Mouse (Mus musculus) neural tube, embryonic 15.5 days (tissue): Measurements from ENCODE around the gene Slc12a4. TPM values are rescaled to one million over a fixed set of nuclear protein-coding genes. Genes with fewer than 3 reads are reported as not detected.
"Not testable (repeated sequence)": the region's sequence is repeated elsewhere in the genome, so short reads cannot be mapped to it uniquely, and the experiment has no call there.

Source experiments
- ATAC-seq: fragments of 200-750 bp; cut with Nextera tagmentation; 2 replicates; pipeline ENCODE4 v1.8.0; 2017; ENCODE audit warnings: mild to moderate bottlenecking, moderate TSS enrichment, moderate library complexity; ENCODE audit not compliant: low FRiP score
- H3K27ac ChIP-seq: fragments of 300-500 bp; sonication (generic); replicated peaks from 2 replicates; pipeline ENCODE4 v1.5.1; 2015; ENCODE audit warnings: mild to moderate bottlenecking, inconsistent platforms
- H3K27me3 ChIP-seq: fragments of 300-500 bp; sonication (generic); replicated peaks from 2 replicates; pipeline ENCODE4 v1.6.1; 2015; ENCODE audit warnings: inconsistent platforms
- H3K36me3 ChIP-seq: fragments of 300-500 bp; sonication (generic); 2 replicates; pipeline ENCODE4 v1.6.1; 2015; ENCODE audit warnings: inconsistent platforms
- H3K4me1 ChIP-seq: fragments of 300-500 bp; sonication (generic); 2 replicates; pipeline ENCODE4 v1.6.1; 2015; ENCODE audit warnings: inconsistent platforms
- H3K4me2 ChIP-seq: fragments of 300-500 bp; sonication (generic); 2 replicates; pipeline ENCODE4 v1.6.1; 2015; ENCODE audit warnings: inconsistent platforms, mild to moderate bottlenecking, moderate library complexity
- H3K4me3 ChIP-seq: fragments of 300-500 bp; sonication (generic); replicated peaks from 2 replicates; pipeline ENCODE4 v1.5.1; 2015; ENCODE audit warnings: mild to moderate bottlenecking, inconsistent platforms
- H3K9ac ChIP-seq: fragments of 300-500 bp; sonication (generic); replicated peaks from 2 replicates; pipeline ENCODE4 v1.6.1; 2015; ENCODE audit warnings: mild to moderate bottlenecking, inconsistent platforms
- H3K9me3 ChIP-seq: fragments of 300-500 bp; sonication (generic); replicated peaks from 2 replicates; pipeline ENCODE4 v1.6.1; 2016; ENCODE audit warnings: inconsistent platforms
- WGBS: fragments of 180-500 bp; shearing (Covaris S2); methylation state at CpG from one replicate; pipeline ENCODE4 v1.1.7; 2015; ENCODE audit warnings: mixed read lengths; 5-methylcytosine and 5-hydroxymethylcytosine counted together
- polyA plus RNA-seq: library from polyadenylated mRNA; unstranded; fragments of >200 nt; fragmentation: Nextera tagmentation; extraction: Ambion mirVana; gene quantifications from 2 replicates; pipeline ENCODE4 v1.2.1, GENCODE M21; 2015

Gene Slc12a4
- polyA plus RNA-seq, result 10.8 and 14.1 TPM in 2 replicates

GRCm38 (mm10) chr8:105965905-105966341, at the start of gene Slc12a4:
Slc12a4 (minus strand) TSS chr8:105966097.
- under 1% methylated on average over 44 of the region's 47 CpGs for WGBS
- peak within 1 kb of the TSS; percentile 58; the same call in 1 of the 2 replicates for H3K27ac ChIP-seq

GRCm38 (mm10) chr8:106012203-106012602, 46.3 kb upstream of the Slc12a4 start:
- not testable (repeated sequence) for H3K27ac ChIP-seq, H3K9ac ChIP-seq, H3K27me3 ChIP-seq, ATAC-seq, H3K9me3 ChIP-seq
- WGBS, result 84% methylated on average over 8 of the region's 8 CpGs
- peak overlapping the region; percentile 96 for H3K4me3 ChIP-seq
- peaks cover 24% of the 10 kb centered on the region for H3K4me1 ChIP-seq
- H3K4me2 ChIP-seq, result peak overlapping the region; percentile 99
- H3K36me3 ChIP-seq, result peaks cover 14% of the 10 kb centered on the region

More at GRCm38 (mm10) chr8:105965905-105966341, at the start of gene Slc12a4:
- ATAC-seq, result peak; percentile 47
- peaks cover 21% of the 10 kb centered on the region for H3K4me1 ChIP-seq
- H3K9ac ChIP-seq, result peak within 1 kb of the TSS; percentile 36
- peak within 1 kb of the TSS; percentile 44 for H3K4me3 ChIP-seq
- H3K4me2 ChIP-seq, result peak within 1 kb of the TSS; percentile 57
- no peaks in the 10 kb centered on the region for H3K9me3 ChIP-seq
- no peaks in the 10 kb centered on the region for H3K36me3 ChIP-seq
- peaks cover 37% of the 10 kb centered on the region for H3K27me3 ChIP-seq

- ATAC-seq, result no peak; the same call in 1 of the 2 replicates
- peak within 1 kb of the TSS; percentile 87 for H3K27ac ChIP-seq
- peak within 1 kb of the TSS; percentile 96 for H3K4me3 ChIP-seq
- peaks cover 10% of the 10 kb centered on the region for H3K36me3 ChIP-seq
- H3K27me3 ChIP-seq, result no peaks in the 10 kb centered on the region
- peak within 1 kb of the TSS; percentile 91 for H3K9ac ChIP-seq
- no peaks in the 10 kb centered on the region for H3K9me3 ChIP-seq
- peak within 1 kb of the TSS; percentile 99 for H3K4me2 ChIP-seq
- peaks cover 24% of the 10 kb centered on the region for H3K4me1 ChIP-seq
- WGBS, result 2% methylated on average over 6 of the region's 6 CpGs
Measured at GRCm38 (mm10) chr8:106011643-106011986, 45.7 kb upstream of the Slc12a4 start, which contains the start of gene Ddx28. Ddx28 (minus strand) TSS chr8:106011882.

- ATAC-seq, result peak; percentile 95
- under 1% methylated on average over 73 of the region's 74 CpGs for WGBS
- Histone ChIP-seq H3K4me2 (peak overlapping the region; percentile 99), H3K27me3 (no peaks in the 10 kb centered on the region), H3K9ac (peak overlapping the region; percentile 91), H3K36me3 (peaks cover 5% of the 10 kb centered on the region), H3K27ac (peak overlapping the region; percentile 87), H3K9me3 (no peaks in the 10 kb centered on the region), H3K4me3 (peak overlapping the region; percentile 96), H3K4me1 (peaks cover 24% of the 10 kb centered on the region)
Measured at GRCm38 (mm10) chr8:106010748-106011642, 45.1 kb upstream of the Slc12a4 start.

GRCm38 (mm10) chr8:106007891-106008290, 42.0 kb upstream of the Slc12a4 start:
- not testable (repeated sequence) for H3K9me3 ChIP-seq, H3K4me2 ChIP-seq, ATAC-seq, H3K9ac ChIP-seq, H3K36me3 ChIP-seq, H3K27ac ChIP-seq, H3K27me3 ChIP-seq, H3K4me3 ChIP-seq
- 67% methylated on average over 3 of the region's 3 CpGs for WGBS
- H3K4me1 ChIP-seq, result peaks cover 24% of the 10 kb centered on the region

- WGBS, result 86% methylated on average over 3 of the region's 3 CpGs
- H3K36me3 ChIP-seq, result no peaks in the 10 kb centered on the region
- H3K9me3 ChIP-seq, result no peaks in the 10 kb centered on the region
- no peak overlapping the region for H3K4me3 ChIP-seq
- no peak overlapping the region for H3K4me2 ChIP-seq
- no peak overlapping the region for H3K9ac ChIP-seq
- no peaks in the 10 kb centered on the region for H3K27me3 ChIP-seq
- no peak overlapping the region for H3K27ac ChIP-seq
- H3K4me1 ChIP-seq, result peaks cover 23% of the 10 kb centered on the region
- no peak for ATAC-seq
Measured at GRCm38 (mm10) chr8:106007135-106007534, 41.2 kb upstream of the Slc12a4 start.

GRCm38 (mm10) chr8:106006413-106006812, 40.5 kb upstream of the Slc12a4 start:
- 89% methylated on average over 4 of the region's 4 CpGs for WGBS
- H3K4me1 ChIP-seq, result peaks cover 17% of the 10 kb centered on the region
- H3K9me3 ChIP-seq, result no peaks in the 10 kb centered on the region
- no peak for ATAC-seq
- no peaks in the 10 kb centered on the region for H3K27me3 ChIP-seq
- H3K9ac ChIP-seq, result no peak overlapping the region
- H3K27ac ChIP-seq, result no peak overlapping the region
- no peak overlapping the region for H3K4me2 ChIP-seq
- H3K36me3 ChIP-seq, result no peaks in the 10 kb centered on the region
- H3K4me3 ChIP-seq, result no peak overlapping the region

- no peak within 1 kb of the TSS for H3K9ac ChIP-seq
- whole genome bisulfite sequencing, result 81% methylated on average over 4 of the region's 4 CpGs
- peaks cover 17% of the 10 kb centered on the region for H3K4me1 ChIP-seq
- no peak within 1 kb of the TSS for H3K27ac ChIP-seq
- no peaks in the 10 kb centered on the region for H3K9me3 ChIP-seq
- no peaks in the 10 kb centered on the region for H3K27me3 ChIP-seq
- no peak for ATAC-seq
- no peaks in the 10 kb centered on the region for H3K36me3 ChIP-seq
- H3K4me3 ChIP-seq, result no peak within 1 kb of the TSS
- H3K4me2 ChIP-seq, result no peak within 1 kb of the TSS
Measured at GRCm38 (mm10) chr8:106005875-106006274, 40.0 kb upstream of the Slc12a4 start, which contains the start of gene Dpep2nb. Dpep2nb (minus strand) TSS chr8:106005975.

GRCm38 (mm10) chr8:106004538-106005207, 38.8 kb upstream of the Slc12a4 start:
- no peak for ATAC-seq
- no peak overlapping the region for H3K4me2 ChIP-seq
- H3K9ac ChIP-seq, result no peak overlapping the region
- no peak overlapping the region for H3K27ac ChIP-seq
- no peaks in the 10 kb centered on the region for H3K27me3 ChIP-seq
- no peaks in the 10 kb centered on the region for H3K36me3 ChIP-seq
- 81% methylated on average over 8 of the region's 8 CpGs for WGBS
- H3K9me3 ChIP-seq, result no peaks in the 10 kb centered on the region
- H3K4me3 ChIP-seq, result no peak overlapping the region
- H3K4me1 ChIP-seq, result peaks cover 6% of the 10 kb centered on the region

GRCm38 (mm10) chr8:106001908-106002307, 36.0 kb upstream of the Slc12a4 start:
- no peak overlapping the region for H3K27ac ChIP-seq
- no peaks in the 10 kb centered on the region for H3K27me3 ChIP-seq
- H3K36me3 ChIP-seq, result no peaks in the 10 kb centered on the region
- ATAC-seq, result no peak
- H3K4me1 ChIP-seq, result no peaks in the 10 kb centered on the region
- WGBS, result 88% methylated on average over 4 of the region's 4 CpGs
- H3K9me3 ChIP-seq, result no peaks in the 10 kb centered on the region
- no peak overlapping the region for H3K4me2 ChIP-seq
- no peak overlapping the region for H3K4me3 ChIP-seq
- no peak overlapping the region for H3K9ac ChIP-seq

GRCm38 (mm10) chr8:105998971-105999370, 33.1 kb upstream of the Slc12a4 start:
- WGBS, result 86% methylated on average over 2 of the region's 2 CpGs
- no peak overlapping the region for H3K4me3 ChIP-seq
- H3K4me2 ChIP-seq, result no peak overlapping the region
- H3K4me1 ChIP-seq, result no peaks in the 10 kb centered on the region
- no peak for ATAC-seq
- no peaks in the 10 kb centered on the region for H3K36me3 ChIP-seq
- H3K27me3 ChIP-seq, result no peaks in the 10 kb centered on the region
- no peak overlapping the region for H3K27ac ChIP-seq
- no peak overlapping the region for H3K9ac ChIP-seq
- no peaks in the 10 kb centered on the region for H3K9me3 ChIP-seq
